Mouse (Mus musculus) heart, embryonic 16.5 days (tissue): ENCODE measurements around the gene Ror1. TPM values are rescaled to one million over a fixed set of nuclear protein-coding genes. Genes with fewer than 3 reads are reported as not detected.

Experiments used
- ATAC-seq: fragments of 200-750 bp; cut with Nextera tagmentation; replicated peaks from 2 replicates; pipeline ENCODE4 v1.8.0; 2017; ENCODE audit warnings: moderate number of reproducible peaks; ENCODE audit not compliant: insufficient read depth, low FRiP score; ENCODE audit errors: extremely low read depth
- H3K27ac ChIP-seq: fragments of 300-500 bp; sonication (generic); 2 replicates; pipeline ENCODE4 v1.5.1; 2014; ENCODE audit warnings: mild to moderate bottlenecking, low read length, control low read depth, moderate library complexity
- H3K27me3 ChIP-seq: fragments of 300-500 bp; sonication (generic); 2 replicates; pipeline ENCODE4 v1.6.1; 2014; ENCODE audit warnings: low read length, mixed read lengths; ENCODE audit not compliant: control insufficient read depth, insufficient read depth
- H3K36me3 ChIP-seq: fragments of 300-500 bp; sonication (generic); 2 replicates; pipeline ENCODE4 v1.6.1; 2014; ENCODE audit not compliant: control insufficient read depth, insufficient read depth
- H3K4me1 ChIP-seq: fragments of 300-500 bp; sonication (generic); 2 replicates; pipeline ENCODE4 v1.6.1; 2014; ENCODE audit warnings: low read length, mixed read lengths; ENCODE audit not compliant: control insufficient read depth, insufficient read depth
- H3K4me2 ChIP-seq: fragments of 300-500 bp; sonication (generic); 2 replicates; pipeline ENCODE4 v1.6.1; 2014; ENCODE audit warnings: low read depth, mild to moderate bottlenecking, control low read depth, low read length
- H3K4me3 ChIP-seq: fragments of 300-500 bp; sonication (generic); 2 replicates; pipeline ENCODE4 v1.5.1; 2014; ENCODE audit warnings: mild to moderate bottlenecking, control low read depth, low read length
- H3K9ac ChIP-seq: fragments of 300-500 bp; sonication (generic); 2 replicates; pipeline ENCODE4 v1.6.1; 2014; ENCODE audit warnings: low read length, control low read depth
- H3K9me3 ChIP-seq: fragments of 300-500 bp; sonication (generic); replicated peaks from 2 replicates; pipeline ENCODE4 v1.6.1; 2016; ENCODE audit warnings: low read length; ENCODE audit not compliant: control insufficient read depth
- WGBS: fragments of 180-500 bp; shearing (Covaris S2); extraction: QIAGEN DNeasy Blood & Tissue Kit; methylation state at CpG from one replicate; pipeline ENCODE4 v1.1.7; 2014; 5-methylcytosine and 5-hydroxymethylcytosine counted together
- polyA plus RNA-seq: library from polyadenylated mRNA; unstranded; fragments of >200 nt; fragmentation: Nextera tagmentation; extraction: Ambion mirVana; gene quantifications from 2 replicates; pipeline ENCODE4 v1.2.1, GENCODE M21; 2015

The Ror1 gene
- polyA plus RNA-seq, 1 experiment from 2014 or later = 10.7 TPM

DNA sequence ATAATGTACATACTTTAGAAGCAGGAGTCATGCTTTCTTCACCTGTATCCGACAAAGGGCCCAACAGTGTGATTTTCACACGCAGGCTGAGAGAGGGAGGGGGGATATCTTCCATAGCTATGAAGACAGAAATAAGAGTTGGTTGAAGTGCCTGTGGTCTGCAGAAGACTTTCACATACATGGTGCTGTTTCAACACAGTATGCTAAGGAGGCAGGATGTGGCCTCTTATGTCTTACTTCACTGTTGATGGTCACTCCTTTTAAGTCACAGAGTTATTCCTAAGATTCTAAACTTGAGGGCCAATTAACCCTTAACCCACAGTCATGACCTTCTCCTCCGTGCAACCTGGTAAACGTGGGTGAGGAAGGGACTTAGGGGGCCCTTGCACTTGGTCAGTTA lies 286.2 kb downstream of the Ror1 start:
- peaks cover 39% of the 10 kb centered on the region for H3K4me1 ChIP-seq
- no peak overlapping the region for H3K9ac ChIP-seq
- H3K27ac ChIP-seq = no peak overlapping the region
- WGBS = 73% methylated on average over 4 of the region's 4 CpGs
- no peak for ATAC-seq
- H3K27me3 ChIP-seq = no peaks in the 10 kb centered on the region
- no peaks in the 10 kb centered on the region for H3K9me3 ChIP-seq
- H3K36me3 ChIP-seq = no peaks in the 10 kb centered on the region
- H3K4me2 ChIP-seq = no peak overlapping the region
- no peak overlapping the region for H3K4me3 ChIP-seq

DNA sequence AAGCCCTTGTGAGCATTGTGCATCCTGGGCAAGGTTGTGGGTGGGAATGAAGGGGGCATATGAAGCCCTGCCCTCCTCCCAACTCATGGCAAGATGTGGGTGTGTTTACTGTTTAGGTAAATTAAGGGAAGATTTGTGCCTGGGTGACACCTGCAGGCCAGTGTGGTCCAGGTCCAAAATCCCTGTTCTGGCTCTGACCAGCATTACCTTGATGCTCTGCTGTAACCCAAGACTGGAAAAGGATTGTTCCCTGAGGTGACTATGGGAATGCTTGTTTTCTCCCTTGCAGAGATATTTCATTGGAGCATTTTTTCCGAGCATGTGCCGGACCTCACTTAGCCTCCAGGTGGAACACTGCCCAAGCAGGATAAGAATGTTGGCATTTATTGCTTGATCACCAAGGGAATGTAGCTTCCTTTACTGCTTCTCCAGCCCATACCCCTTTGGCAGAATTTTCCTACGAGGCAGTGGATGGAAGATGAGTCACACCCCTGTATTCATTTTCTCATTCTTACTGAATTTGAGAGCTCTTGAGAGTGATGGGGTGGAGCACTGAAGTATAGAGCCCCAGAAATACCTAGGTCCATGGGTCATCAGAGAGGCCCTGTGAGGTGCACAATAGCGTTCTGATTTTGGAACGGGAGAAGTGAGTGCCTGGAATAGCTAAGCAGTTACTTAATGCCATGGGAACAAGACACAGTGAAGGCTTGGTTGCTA lies 290.8 kb downstream of the Ror1 start:
- WGBS = 46% methylated on average over 5 of the region's 5 CpGs
- no peak overlapping the region for H3K4me2 ChIP-seq

GRCm38 (mm10) chr4:100390436-100390835 lies 294.8 kb downstream of the Ror1 start:
- Histone ChIP-seq H3K9me3 (no peaks in the 10 kb centered on the region), H3K4me2 (no peak overlapping the region), H3K4me3 (no peak overlapping the region), H3K9ac (no peak overlapping the region), H3K4me1 (peaks cover 7% of the 10 kb centered on the region), H3K27ac (no peak overlapping the region), H3K36me3 (no peaks in the 10 kb centered on the region), H3K27me3 (no peaks in the 10 kb centered on the region)
- ATAC-seq = no peak
- 82% methylated on average over 6 of the region's 6 CpGs for WGBS

More for the DNA sequence above, 290.8 kb downstream of the Ror1 start:
- Histone ChIP-seq H3K36me3 (no peaks in the 10 kb centered on the region), H3K9me3 (no peaks in the 10 kb centered on the region), H3K27me3 (no peaks in the 10 kb centered on the region), H3K4me1 (peaks cover 12% of the 10 kb centered on the region), H3K4me3 (no peak overlapping the region), H3K9ac (no peak overlapping the region), H3K27ac (no peak overlapping the region)
- no peak for ATAC-seq

GRCm38 (mm10) chr4:100391021-100391420 lies 295.4 kb downstream of the Ror1 start:
- no peak overlapping the region for H3K27ac ChIP-seq
- 75% methylated on average over 6 of the region's 6 CpGs for WGBS

GRCm38 (mm10) chr4:100393374-100394061 lies 297.9 kb downstream of the Ror1 start:
- Histone ChIP-seq H3K9me3 (no peaks in the 10 kb centered on the region), H3K4me1 (peaks cover 4% of the 10 kb centered on the region; the same call in 1 of the 2 replicates), H3K9ac (no peak overlapping the region), H3K4me3 (no peak overlapping the region), H3K4me2 (no peak overlapping the region), H3K36me3 (no peaks in the 10 kb centered on the region), H3K27ac (0 out of 2 replicates have a peak overlapping the region, but pooled peaks have one; percentile 15), H3K27me3 (no peaks in the 10 kb centered on the region)
- 77% methylated on average over 12 of the region's 12 CpGs for WGBS
- no peak for ATAC-seq

More at GRCm38 (mm10) chr4:100391021-100391420, 295.4 kb downstream of the Ror1 start:
- Histone ChIP-seq H3K36me3 (no peaks in the 10 kb centered on the region), H3K4me1 (peaks cover 7% of the 10 kb centered on the region), H3K4me2 (no peak overlapping the region), H3K9ac (no peak overlapping the region), H3K4me3 (no peak overlapping the region), H3K9me3 (no peaks in the 10 kb centered on the region), H3K27me3 (no peaks in the 10 kb centered on the region)
- ATAC-seq = no peak

- Histone ChIP-seq H3K9ac (no peak overlapping the region), H3K36me3 (no peaks in the 10 kb centered on the region), H3K4me1 (peaks cover 4% of the 10 kb centered on the region; the same call in 1 of the 2 replicates), H3K4me2 (no peak overlapping the region), H3K27ac (peak overlapping the region; percentile 67), H3K9me3 (no peaks in the 10 kb centered on the region), H3K4me3 (no peak overlapping the region), H3K27me3 (no peaks in the 10 kb centered on the region)
- 58% methylated on average over 4 of the region's 4 CpGs for WGBS
- 0 out of 2 replicates have a peak, but pooled peaks have one; percentile 55 for ATAC-seq
These were observed 299.8 kb downstream of the Ror1 start for GRCm38 (mm10) chr4:100395407-100395806.

DNA sequence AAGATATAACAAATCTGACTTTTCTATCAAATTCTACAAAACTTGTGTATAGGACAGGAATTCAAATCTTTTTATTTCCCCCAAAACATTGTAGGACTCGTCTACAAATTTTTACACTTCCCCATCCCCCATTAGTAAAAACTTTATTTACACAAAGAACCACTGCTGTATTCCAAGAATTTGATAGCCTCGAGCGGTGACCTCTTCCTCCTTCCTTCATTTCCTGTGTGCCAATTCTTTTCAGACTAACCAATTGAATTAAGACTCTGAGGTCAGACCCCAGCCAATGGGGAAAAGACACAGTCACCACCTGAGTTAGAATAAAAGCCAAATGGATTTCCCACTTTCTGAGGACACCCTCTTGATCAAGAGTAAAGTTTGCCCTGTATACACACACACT lies 302.5 kb downstream of the Ror1 start:
- 53% methylated on average over 3 of the region's 3 CpGs for WGBS
- Histone ChIP-seq H3K9me3 (no peaks in the 10 kb centered on the region), H3K4me2 (no peak overlapping the region), H3K9ac (no peak overlapping the region), H3K36me3 (no peaks in the 10 kb centered on the region), H3K27ac (no peak overlapping the region), H3K4me3 (no peak overlapping the region), H3K4me1 (peaks cover 18% of the 10 kb centered on the region), H3K27me3 (no peaks in the 10 kb centered on the region)
- ATAC-seq = no peak

- no peak for ATAC-seq
- Histone ChIP-seq H3K27ac (peak overlapping the region; percentile 50), H3K9me3 (no peaks in the 10 kb centered on the region), H3K4me3 (no peak overlapping the region), H3K4me2 (0 out of 2 replicates have a peak overlapping the region, but pooled peaks have one; percentile 5), H3K9ac (peak overlapping the region; percentile 38; the same call in 1 of the 2 replicates), H3K4me1 (peaks cover 14% of the 10 kb centered on the region), H3K36me3 (no peaks in the 10 kb centered on the region), H3K27me3 (no peaks in the 10 kb centered on the region)
- 30% methylated on average over 3 of the region's 3 CpGs for WGBS
These were observed 305.5 kb downstream of the Ror1 start for GRCm38 (mm10) chr4:100401078-100401477.
